Mouse (Mus musculus): ENCODE data around the gene Naxd. TPM values are rescaled to one million over a fixed set of nuclear protein-coding genes. Genes with fewer than 3 reads are reported as not detected.

Naxd gene
- 108 TPM in 2 replicates for polyA plus RNA-seq (2014; fragmentation: Nextera tagmentation; extraction: Ambion mirVana)

DNA sequence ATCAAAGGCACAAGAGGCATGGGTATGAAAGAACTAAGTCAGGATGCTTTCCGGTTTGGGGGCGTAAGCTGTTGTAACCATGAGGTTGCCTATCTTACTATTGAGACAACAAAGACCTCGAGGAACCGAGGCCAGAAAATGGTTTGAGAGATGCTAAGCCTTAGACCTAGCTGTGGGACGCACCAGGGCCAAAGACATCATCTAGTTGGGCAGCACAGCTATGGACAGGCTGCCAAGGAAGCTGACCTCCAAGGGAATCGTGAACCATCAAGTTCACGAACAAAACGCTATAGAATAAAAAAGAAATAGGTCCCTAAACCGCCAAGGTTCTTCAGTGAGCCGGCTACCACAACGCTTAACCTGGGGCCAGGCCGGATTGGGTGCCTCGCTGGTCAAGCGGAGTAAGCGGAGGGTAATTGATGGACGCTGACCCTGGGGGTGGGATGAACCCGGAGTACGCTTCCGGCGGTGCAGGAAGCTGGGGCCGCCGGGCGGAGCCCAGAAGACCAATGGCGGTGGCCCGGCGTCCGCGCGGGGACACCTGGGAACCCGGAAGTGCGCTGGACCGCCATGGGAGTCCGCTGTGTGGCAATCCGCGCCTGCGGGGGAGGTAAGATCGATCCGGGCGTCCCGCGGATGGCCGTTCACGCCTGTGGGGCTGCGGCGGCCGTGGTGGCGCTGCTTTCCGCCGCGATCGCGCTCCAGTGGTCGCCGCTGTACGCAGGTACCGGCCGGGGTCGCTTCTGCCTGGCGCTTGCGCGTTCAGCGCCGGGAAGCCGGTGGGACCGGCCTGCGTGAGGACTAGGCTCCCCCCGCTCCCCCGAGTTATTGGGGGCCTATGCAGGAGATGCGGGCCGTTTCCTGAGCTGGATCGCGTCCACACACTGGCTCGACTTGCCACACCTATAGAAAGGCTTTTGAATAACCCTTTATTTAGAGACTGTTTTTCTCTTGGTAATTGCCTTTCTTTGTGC lies at the start of gene Naxd:
Gene Naxd (plus strand): TSS at position 490 of the 974 bp plus-strand sequence.
- peak within 1 kb of the TSS; percentile 64 for H3K27ac ChIP-seq (ENCODE audit: low read depth, low read length)
- no peaks in the 10 kb centered on the region for H3K27me3 ChIP-seq (ENCODE audit: control insufficient read depth, insufficient read depth, low read length)
- H3K36me3 ChIP-seq (ENCODE audit: control insufficient read depth, insufficient read depth, low read length): peaks cover under 1% of the 10 kb centered on the region; the same call in 1 of the 2 replicates
- ATAC-seq (ENCODE audit: insufficient read depth, low FRiP score, low TSS enrichment): peak; percentile 98
- peak within 1 kb of the TSS; percentile 64 for H3K4me2 ChIP-seq (ENCODE audit: low read depth)
- H3K9ac ChIP-seq (ENCODE audit: low read length): peak within 1 kb of the TSS; percentile 86
- H3K4me3 ChIP-seq (ENCODE audit: low read depth, low read length): peak within 1 kb of the TSS; percentile 94
- no peaks in the 10 kb centered on the region; the same call in 1 of the 2 replicates for H3K4me1 ChIP-seq (ENCODE audit: control insufficient read depth, insufficient read depth, low read length)
- 3% methylated on average over 73 of the region's 73 CpGs for WGBS
- DNase-seq (ENCODE audit: low spot score): peak; percentile 95
- H3K9me3 ChIP-seq (ENCODE audit: control insufficient read depth, low read length): no peaks in the 10 kb centered on the region

DNA sequence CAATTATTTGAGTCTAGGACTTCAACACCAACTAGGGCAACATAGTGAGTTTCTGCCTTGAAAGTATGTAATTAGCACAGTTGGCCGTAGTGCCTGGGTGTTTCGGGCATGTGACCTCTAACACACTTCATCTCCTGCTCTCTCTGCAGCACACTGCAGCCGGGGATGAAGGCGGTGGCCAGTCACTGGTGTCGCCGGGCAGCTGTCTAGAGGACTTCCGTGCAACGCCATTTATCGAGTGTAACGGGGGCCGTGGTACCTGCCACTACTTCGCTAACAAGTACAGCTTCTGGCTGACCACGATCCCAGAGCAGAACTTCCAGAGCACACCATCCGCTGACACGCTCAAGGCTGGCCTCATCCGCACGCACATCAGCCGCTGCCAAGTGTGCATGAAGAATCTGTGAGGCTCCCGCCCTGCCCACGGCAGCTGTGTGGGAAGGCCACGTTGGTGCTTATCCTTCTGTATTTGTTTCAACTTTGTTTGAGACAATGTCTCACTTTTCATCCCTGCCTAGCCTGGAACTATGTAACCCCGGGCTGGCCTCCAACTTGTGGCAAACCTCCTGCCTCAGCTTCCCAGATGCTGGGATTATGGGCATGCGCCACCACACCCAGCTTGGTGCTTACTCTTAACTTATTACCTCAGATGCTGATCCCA lies 49.3 kb upstream of the Naxd start:
- no peak for DNase-seq (ENCODE audit: low spot score)
- WGBS: 95% methylated on average over 23 of the region's 23 CpGs
- Histone ChIP-seq H3K9me3 (ENCODE audit: control insufficient read depth, low read length) (no peaks in the 10 kb centered on the region), H3K4me1 (ENCODE audit: control insufficient read depth, insufficient read depth, low read length) (no peaks in the 10 kb centered on the region), H3K4me3 (ENCODE audit: low read depth, low read length) (no peak overlapping the region), H3K36me3 (ENCODE audit: control insufficient read depth, insufficient read depth, low read length) (0 out of 2 replicates have a peak, but pooled peaks cover 2% of the 10 kb centered on the region), H3K27ac (ENCODE audit: low read depth, low read length) (no peak overlapping the region), H3K9ac (ENCODE audit: low read length) (no peak overlapping the region), H3K27me3 (ENCODE audit: control insufficient read depth, insufficient read depth, low read length) (no peaks in the 10 kb centered on the region), H3K4me2 (ENCODE audit: low read depth) (no peak overlapping the region)
- no peak for ATAC-seq (ENCODE audit: insufficient read depth, low FRiP score, low TSS enrichment)

DNA sequence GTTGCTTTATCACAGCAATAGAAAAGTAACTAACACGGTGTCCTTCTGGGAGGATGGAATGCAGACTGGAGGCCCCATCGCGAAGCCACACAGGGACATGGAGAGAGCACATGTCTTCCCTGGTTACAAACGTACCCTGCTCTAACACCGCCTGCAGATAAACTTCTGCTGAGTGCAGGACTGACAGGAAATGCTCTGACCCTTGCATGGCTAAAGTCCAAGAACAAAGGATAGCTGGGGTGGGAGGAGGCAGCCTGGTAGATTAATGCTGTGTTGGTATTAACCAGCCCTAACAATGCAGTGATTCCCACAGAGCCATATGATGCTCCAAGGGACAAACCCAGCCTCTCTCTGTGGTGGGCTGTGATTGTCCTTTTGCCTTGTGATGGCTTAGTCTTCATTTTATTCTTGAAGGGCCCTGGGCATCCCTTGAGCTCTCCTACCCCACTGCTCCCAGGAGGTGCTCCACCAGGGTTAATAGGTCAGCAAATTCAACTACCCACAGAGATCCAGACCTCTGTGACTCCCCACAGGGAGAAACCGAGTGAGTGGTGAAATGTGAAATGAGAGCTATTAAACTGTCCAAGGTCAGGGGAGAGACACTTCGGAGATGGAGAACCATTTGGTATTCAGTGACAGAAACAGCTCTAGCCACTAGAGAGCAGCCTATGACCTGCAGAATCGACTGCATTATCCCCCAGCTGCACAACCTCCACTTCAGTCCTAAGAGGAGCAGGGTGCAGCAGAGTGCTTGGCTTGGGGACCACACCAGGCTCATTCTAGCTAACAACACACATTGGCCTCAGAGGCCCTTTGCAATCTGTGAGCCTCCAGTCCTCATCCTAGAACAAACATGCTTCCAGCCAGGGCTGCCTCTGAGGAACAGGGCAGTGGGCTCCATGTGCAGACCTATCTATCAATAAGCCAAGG lies 46.9 kb upstream of the Naxd start:
- no peak overlapping the region for H3K4me3 ChIP-seq (ENCODE audit: low read depth, low read length)
- ATAC-seq (ENCODE audit: insufficient read depth, low FRiP score, low TSS enrichment) (no peak), DNase-seq (ENCODE audit: low spot score) (peak; percentile 34)
- H3K4me1 ChIP-seq (ENCODE audit: control insufficient read depth, insufficient read depth, low read length): no peaks in the 10 kb centered on the region
- no peak overlapping the region for H3K4me2 ChIP-seq (ENCODE audit: low read depth)
- no peak overlapping the region for H3K9ac ChIP-seq (ENCODE audit: low read length)
- no peak overlapping the region for H3K27ac ChIP-seq (ENCODE audit: low read depth, low read length)
- H3K36me3 ChIP-seq (ENCODE audit: control insufficient read depth, insufficient read depth, low read length): 0 out of 2 replicates have a peak, but pooled peaks cover 2% of the 10 kb centered on the region
- H3K9me3 ChIP-seq (ENCODE audit: control insufficient read depth, low read length): no peaks in the 10 kb centered on the region
- H3K27me3 ChIP-seq (ENCODE audit: control insufficient read depth, insufficient read depth, low read length): no peaks in the 10 kb centered on the region
- WGBS: 37% methylated on average over 8 of the region's 8 CpGs

DNA sequence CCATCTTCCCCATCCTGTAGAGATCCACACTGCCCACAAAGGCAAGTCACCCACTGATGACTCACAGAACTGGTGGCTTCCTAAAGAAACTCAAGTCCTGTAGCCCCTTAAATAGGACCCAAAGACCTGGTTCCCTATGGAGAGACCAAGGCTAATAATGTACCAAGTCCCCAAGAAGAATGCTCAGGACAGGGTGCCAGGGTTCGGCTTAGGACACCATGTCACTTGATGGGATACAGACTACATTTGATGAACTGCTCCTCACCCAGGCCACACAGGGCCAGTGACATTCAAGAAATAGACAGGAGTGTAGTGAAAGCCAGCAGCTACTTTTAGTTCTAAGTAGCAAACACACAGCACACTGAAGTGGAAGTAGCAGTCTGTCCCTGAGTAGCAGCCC lies 45.2 kb upstream of the Naxd start:
- DNase-seq (ENCODE audit: low spot score): no peak
- Histone ChIP-seq H3K4me1 (ENCODE audit: control insufficient read depth, insufficient read depth, low read length) (no peaks in the 10 kb centered on the region), H3K36me3 (ENCODE audit: control insufficient read depth, insufficient read depth, low read length) (0 out of 2 replicates have a peak, but pooled peaks cover 2% of the 10 kb centered on the region), H3K27me3 (ENCODE audit: control insufficient read depth, insufficient read depth, low read length) (no peaks in the 10 kb centered on the region), H3K4me3 (ENCODE audit: low read depth, low read length) (no peak overlapping the region), H3K9me3 (ENCODE audit: control insufficient read depth, low read length) (no peaks in the 10 kb centered on the region), H3K4me2 (ENCODE audit: low read depth) (no peak overlapping the region), H3K9ac (ENCODE audit: low read length) (no peak overlapping the region), H3K27ac (ENCODE audit: low read depth, low read length) (no peak overlapping the region)
- 93% methylated on average over 1 of the region's 1 CpGs for WGBS
- no peak for ATAC-seq (ENCODE audit: insufficient read depth, low FRiP score, low TSS enrichment)

DNA sequence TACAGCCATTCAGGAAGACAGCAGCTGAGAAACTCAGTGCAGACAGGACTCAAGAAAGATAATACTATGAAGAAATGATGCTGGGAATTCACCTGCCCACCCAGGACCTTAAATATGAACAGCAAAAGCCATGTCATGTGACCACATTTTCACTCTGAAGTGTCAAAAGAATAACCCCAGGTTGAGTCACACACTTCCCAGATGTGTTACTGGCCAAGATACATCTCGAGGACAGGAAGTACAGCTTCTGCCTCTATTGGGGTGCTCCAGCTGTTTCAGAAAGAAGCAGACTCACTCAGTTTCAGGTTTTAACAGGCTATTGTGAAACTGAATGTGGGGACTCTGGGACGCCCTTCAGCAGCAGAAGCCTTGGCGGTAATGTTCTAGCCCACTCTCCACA lies 44.7 kb upstream of the Naxd start:
- no peaks in the 10 kb centered on the region for H3K27me3 ChIP-seq (ENCODE audit: control insufficient read depth, insufficient read depth, low read length)
- H3K4me3 ChIP-seq (ENCODE audit: low read depth, low read length): no peak overlapping the region
- H3K9ac ChIP-seq (ENCODE audit: low read length): no peak overlapping the region
- ATAC-seq (ENCODE audit: insufficient read depth, low FRiP score, low TSS enrichment): no peak
- no peak overlapping the region for H3K27ac ChIP-seq (ENCODE audit: low read depth, low read length)
- no peaks in the 10 kb centered on the region for H3K9me3 ChIP-seq (ENCODE audit: control insufficient read depth, low read length)
- WGBS: 75% methylated on average over 3 of the region's 3 CpGs
- H3K4me1 ChIP-seq (ENCODE audit: control insufficient read depth, insufficient read depth, low read length): no peaks in the 10 kb centered on the region
- 0 out of 2 replicates have a peak, but pooled peaks cover 2% of the 10 kb centered on the region for H3K36me3 ChIP-seq (ENCODE audit: control insufficient read depth, insufficient read depth, low read length)
- no peak for DNase-seq (ENCODE audit: low spot score)
- no peak overlapping the region for H3K4me2 ChIP-seq (ENCODE audit: low read depth)

DNA sequence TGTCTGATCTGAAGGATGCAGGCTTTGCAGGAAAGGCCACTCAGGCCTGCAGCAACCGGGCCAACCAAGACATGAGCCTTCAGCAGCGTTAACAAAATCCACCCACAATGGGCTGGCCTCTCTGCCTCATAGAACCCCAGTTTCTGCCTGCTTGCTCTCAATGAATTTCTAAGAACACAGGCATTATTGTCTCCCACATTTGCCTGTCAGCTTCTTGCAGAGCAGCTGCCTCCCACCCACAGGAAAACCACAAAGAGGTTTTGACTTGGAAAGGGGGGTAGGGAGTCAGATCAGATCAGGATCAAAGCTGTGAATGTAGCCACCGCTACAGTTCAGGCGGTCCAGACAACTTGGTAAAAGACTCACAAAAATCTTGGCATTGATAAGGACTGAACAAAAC lies 44.3 kb upstream of the Naxd start:
- DNase-seq (ENCODE audit: low spot score): no peak
- Histone ChIP-seq H3K9me3 (ENCODE audit: control insufficient read depth, low read length) (no peaks in the 10 kb centered on the region), H3K9ac (ENCODE audit: low read length) (no peak overlapping the region), H3K27ac (ENCODE audit: low read depth, low read length) (no peak overlapping the region), H3K4me1 (ENCODE audit: control insufficient read depth, insufficient read depth, low read length) (no peaks in the 10 kb centered on the region), H3K27me3 (ENCODE audit: control insufficient read depth, insufficient read depth, low read length) (no peaks in the 10 kb centered on the region), H3K36me3 (ENCODE audit: control insufficient read depth, insufficient read depth, low read length) (0 out of 2 replicates have a peak, but pooled peaks cover 2% of the 10 kb centered on the region), H3K4me3 (ENCODE audit: low read depth, low read length) (no peak overlapping the region), H3K4me2 (ENCODE audit: low read depth) (no peak overlapping the region)
- no peak for ATAC-seq (ENCODE audit: insufficient read depth, low FRiP score, low TSS enrichment)
- WGBS: 61% methylated on average over 4 of the region's 4 CpGs

DNA sequence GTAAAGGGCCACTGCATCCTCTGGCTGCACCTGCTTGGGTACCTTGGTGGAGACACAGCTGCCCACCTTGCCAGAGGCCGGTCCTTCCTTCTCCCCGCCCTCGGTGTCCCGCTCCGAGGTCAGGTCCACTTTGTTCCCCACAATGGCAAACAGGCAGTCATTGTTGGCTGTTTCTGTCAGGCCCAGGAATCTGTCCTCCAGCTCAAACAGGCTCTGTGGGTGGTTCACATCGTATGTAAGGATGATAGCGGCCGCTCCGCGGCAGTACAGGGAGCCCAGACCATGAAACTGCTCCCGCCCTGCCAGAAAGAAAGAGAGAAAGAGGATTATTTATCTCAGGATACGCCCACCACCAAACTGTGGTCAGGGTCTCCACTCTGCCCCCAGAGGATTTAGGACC lies 43.1 kb upstream of the Naxd start:
- DNase-seq (ENCODE audit: low spot score) (no peak), ATAC-seq (ENCODE audit: insufficient read depth, low FRiP score, low TSS enrichment) (no peak)
- 63% methylated on average over 12 of the region's 12 CpGs for WGBS
- no peaks in the 10 kb centered on the region for H3K9me3 ChIP-seq (ENCODE audit: control insufficient read depth, low read length)
- H3K4me1 ChIP-seq (ENCODE audit: control insufficient read depth, insufficient read depth, low read length): 0 out of 2 replicates have a peak, but pooled peaks cover 2% of the 10 kb centered on the region
- H3K9ac ChIP-seq (ENCODE audit: low read length): no peak overlapping the region
- H3K27me3 ChIP-seq (ENCODE audit: control insufficient read depth, insufficient read depth, low read length): no peaks in the 10 kb centered on the region
- H3K27ac ChIP-seq (ENCODE audit: low read depth, low read length): no peak overlapping the region
- no peaks in the 10 kb centered on the region for H3K36me3 ChIP-seq (ENCODE audit: control insufficient read depth, insufficient read depth, low read length)
- no peak overlapping the region for H3K4me3 ChIP-seq (ENCODE audit: low read depth, low read length)
- H3K4me2 ChIP-seq (ENCODE audit: low read depth): no peak overlapping the region

DNA sequence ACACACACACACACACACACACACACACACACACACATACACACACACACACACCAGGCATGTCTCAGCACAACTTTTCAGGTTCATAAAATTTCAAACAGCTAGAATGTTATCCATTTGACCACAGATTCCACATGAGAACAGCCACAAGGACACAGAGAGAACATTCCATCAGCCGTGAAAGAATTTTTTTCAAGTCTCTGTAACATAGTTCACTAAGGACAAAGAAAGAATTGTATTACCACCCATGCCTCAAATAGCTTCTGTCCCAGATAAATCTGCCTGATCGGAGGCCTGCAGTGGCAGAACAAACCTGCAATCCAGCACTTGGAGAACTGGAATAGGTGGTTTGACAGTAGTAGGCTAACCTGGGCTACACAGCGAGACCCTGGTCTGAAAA lies 40.0 kb upstream of the Naxd start:
- ATAC-seq (ENCODE audit: insufficient read depth, low FRiP score, low TSS enrichment): no peak
- no peak for DNase-seq (ENCODE audit: low spot score)
- H3K4me1 ChIP-seq (ENCODE audit: control insufficient read depth, insufficient read depth, low read length): 0 out of 2 replicates have a peak, but pooled peaks cover 2% of the 10 kb centered on the region
- no peak overlapping the region for H3K4me2 ChIP-seq (ENCODE audit: low read depth)
- H3K9me3 ChIP-seq (ENCODE audit: control insufficient read depth, low read length): no peaks in the 10 kb centered on the region
- no peaks in the 10 kb centered on the region for H3K36me3 ChIP-seq (ENCODE audit: control insufficient read depth, insufficient read depth, low read length)
- 66% methylated on average over 3 of the region's 3 CpGs for WGBS
- no peak overlapping the region for H3K4me3 ChIP-seq (ENCODE audit: low read depth, low read length)
- no peaks in the 10 kb centered on the region for H3K27me3 ChIP-seq (ENCODE audit: control insufficient read depth, insufficient read depth, low read length)
- no peak overlapping the region for H3K9ac ChIP-seq (ENCODE audit: low read length)
- H3K27ac ChIP-seq (ENCODE audit: low read depth, low read length): no peak overlapping the region

All from neural tube, embryonic 11.5 days (tissue).